Mouse (Mus musculus) limb, embryonic 14.5 days (tissue): ENCODE results near the gene Tst. TPM values are rescaled to one million over a fixed set of nuclear protein-coding genes. Genes with fewer than 3 reads are reported as not detected.

Source experiments
- ATAC-seq: fragments of 200-750 bp; cut with Nextera tagmentation; 2 replicates; pipeline ENCODE4 v1.8.0; 2017; ENCODE audit warnings: low read depth, moderate number of reproducible peaks, moderate TSS enrichment; ENCODE audit not compliant: low FRiP score
- DNase-seq: peaks from one replicate; pipeline ENCODE4 v3.0.0-alpha.2; 2015; ENCODE audit warnings: low spot score
- H3K27ac ChIP-seq: fragments of 300-500 bp; sonication (generic); replicated peaks from 2 replicates; pipeline ENCODE4 v1.5.1; 2014; ENCODE audit warnings: low read depth, mild to moderate bottlenecking, low read length, moderate library complexity, mixed read lengths
- H3K27me3 ChIP-seq: fragments of 300-500 bp; sonication (generic); 2 replicates; pipeline ENCODE4 v1.6.1; 2014; ENCODE audit warnings: low read length, mixed read lengths; ENCODE audit not compliant: control insufficient read depth, insufficient read depth
- H3K36me3 ChIP-seq: fragments of 300-500 bp; sonication (generic); 2 replicates; pipeline ENCODE4 v1.6.1; 2014; ENCODE audit warnings: mild to moderate bottlenecking, low read length, moderate library complexity, mixed read lengths; ENCODE audit not compliant: control insufficient read depth, insufficient read depth
- H3K4me1 ChIP-seq: fragments of 300-500 bp; sonication (generic); 2 replicates; pipeline ENCODE4 v1.6.1; 2014; ENCODE audit warnings: antibody characterized with exemption, low read length, mixed read lengths; ENCODE audit not compliant: control insufficient read depth, insufficient read depth
- H3K4me2 ChIP-seq: fragments of 300-500 bp; sonication (generic); replicated peaks from 2 replicates; pipeline ENCODE4 v1.6.1; 2014; ENCODE audit warnings: low read depth, mild to moderate bottlenecking, low read length, moderate library complexity; ENCODE audit not compliant: severe bottlenecking
- H3K4me3 ChIP-seq: fragments of 300-500 bp; sonication (generic); replicated peaks from 2 replicates; pipeline ENCODE4 v1.5.1; 2014; ENCODE audit warnings: low read length
- H3K9ac ChIP-seq: fragments of 300-500 bp; sonication (generic); 2 replicates; pipeline ENCODE4 v1.6.1; 2014; ENCODE audit warnings: mild to moderate bottlenecking, low read depth, low read length, moderate library complexity; ENCODE audit not compliant: severe bottlenecking
- H3K9me3 ChIP-seq: fragments of 300-500 bp; sonication (generic); 2 replicates; pipeline ENCODE4 v1.6.1; 2016; ENCODE audit warnings: low read length; ENCODE audit not compliant: control insufficient read depth
- POLR2A ChIP-seq: fragments of 200-500 bp; IDR thresholded peaks from 2 replicates; pipeline ENCODE4 v1.8.0; 2012; ENCODE audit warnings: inconsistent platforms, mild to moderate bottlenecking, moderate library complexity, borderline replicate concordance; ENCODE audit not compliant: insufficient read depth, insufficient read length; ENCODE audit errors: extremely low read depth
- whole genome bisulfite sequencing: fragments of 180-500 bp; shearing (Covaris S2); extraction: QIAGEN DNeasy Blood & Tissue Kit; methylation state at CpG from one replicate; pipeline ENCODE4 v1.1.7; 2014; 5-methylcytosine and 5-hydroxymethylcytosine counted together
- polyA plus RNA-seq, 2 experiments: library from polyadenylated mRNA; depleted of rRNA in 1 of 2; stranded (reverse) in 1 of 2; unstranded in 1 of 2; fragments of >200 nt; fragmentation: Nextera tagmentation in 1 of 2; extraction: Ambion mirVana in 1 of 2; gene quantifications; 2 replicates each; pipeline versions ENCODE4 v1.2.1 to v1.2.3; 2012 to 2014

Tst gene
- polyA plus RNA-seq, 2 experiments, result 8.3 to 12.8 TPM

DNA sequence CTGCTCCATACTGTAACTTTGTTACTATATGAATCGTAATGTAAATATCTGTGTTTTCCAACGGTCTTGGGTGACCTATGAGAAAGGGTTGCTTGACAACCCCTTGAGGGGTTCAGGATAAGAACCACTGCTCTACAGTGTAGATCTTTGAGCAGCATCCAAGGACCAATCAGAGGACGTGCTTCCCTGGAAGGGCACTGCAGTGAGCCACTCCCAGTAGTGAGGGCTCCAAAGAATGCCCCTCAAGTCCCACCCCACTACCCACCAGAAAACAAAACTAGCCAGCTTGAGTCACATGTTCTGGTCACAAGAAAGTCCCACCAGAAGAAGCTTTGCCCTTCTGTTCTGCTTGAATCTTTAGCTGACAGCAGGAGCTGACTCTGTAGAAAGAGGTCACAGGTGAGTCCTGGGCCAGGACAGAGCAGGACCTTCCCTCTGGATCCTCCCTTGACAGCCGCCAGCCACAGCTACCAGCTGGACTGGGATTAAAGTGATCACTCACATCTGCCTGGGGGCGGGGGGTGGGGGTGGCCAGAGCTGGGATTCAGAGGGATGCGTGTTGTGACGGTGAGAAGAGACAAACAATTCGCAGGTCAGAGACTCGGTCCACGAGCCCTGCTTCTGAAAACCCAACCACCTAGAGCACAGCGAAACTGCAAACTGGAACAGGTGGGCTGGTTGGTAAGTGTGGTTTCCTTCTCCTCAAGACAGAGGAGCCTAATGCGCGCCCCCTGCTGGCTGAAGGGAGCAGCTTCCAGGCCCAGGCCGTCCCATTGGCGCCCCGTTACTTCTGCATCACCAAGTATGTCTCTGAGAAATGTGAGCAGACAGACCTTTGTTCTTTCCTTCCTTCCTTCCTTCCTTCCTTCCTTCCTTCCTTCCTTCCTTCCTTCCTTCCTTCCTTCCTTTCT is 16.6 kb upstream of the Tst start:
- Histone ChIP-seq H3K27me3 (no peaks in the 10 kb centered on the region), H3K9ac (no peak overlapping the region), H3K4me3 (no peak overlapping the region), H3K4me2 (no peak overlapping the region), H3K27ac (no peak overlapping the region), H3K36me3 (no peaks in the 10 kb centered on the region), H3K4me1 (no peaks in the 10 kb centered on the region), H3K9me3 (no peaks in the 10 kb centered on the region)
- WGBS, result 15% methylated on average over 16 of the region's 16 CpGs
- no peak for TF ChIP-seq POLR2A
- DNase-seq, result peak; percentile 78
- ATAC-seq, result no peak; the same call in 1 of the 2 replicates

DNA sequence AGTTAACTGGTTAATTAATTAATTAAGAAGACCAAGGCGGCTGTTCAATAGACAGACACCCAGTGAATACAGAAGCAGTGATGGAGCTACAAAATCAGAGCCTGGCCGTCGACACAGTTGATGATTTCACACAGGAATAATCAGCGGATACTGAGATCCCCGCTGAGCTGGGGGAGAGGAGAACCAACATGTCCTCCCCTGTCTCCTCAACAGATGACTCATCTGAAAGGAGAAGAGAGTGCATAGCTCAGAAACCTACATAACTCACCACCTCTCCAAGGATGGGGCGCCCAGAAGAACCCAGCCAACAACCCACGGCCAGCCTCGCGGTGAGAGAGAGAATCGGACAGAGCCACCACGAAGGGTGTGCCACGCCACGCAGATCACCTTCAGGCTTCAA is 14.7 kb upstream of the Tst start:
- H3K27ac ChIP-seq, result no peak overlapping the region
- H3K4me2 ChIP-seq, result no peak overlapping the region
- ATAC-seq (no peak), DNase-seq (no peak)
- TF ChIP-seq POLR2A, result no peak
- H3K27me3 ChIP-seq, result no peaks in the 10 kb centered on the region
- H3K9me3 ChIP-seq, result no peaks in the 10 kb centered on the region
- no peak overlapping the region for H3K4me3 ChIP-seq
- no peaks in the 10 kb centered on the region for H3K36me3 ChIP-seq
- no peak overlapping the region for H3K9ac ChIP-seq
- 79% methylated on average over 13 of the region's 13 CpGs for WGBS
- no peaks in the 10 kb centered on the region for H3K4me1 ChIP-seq

DNA sequence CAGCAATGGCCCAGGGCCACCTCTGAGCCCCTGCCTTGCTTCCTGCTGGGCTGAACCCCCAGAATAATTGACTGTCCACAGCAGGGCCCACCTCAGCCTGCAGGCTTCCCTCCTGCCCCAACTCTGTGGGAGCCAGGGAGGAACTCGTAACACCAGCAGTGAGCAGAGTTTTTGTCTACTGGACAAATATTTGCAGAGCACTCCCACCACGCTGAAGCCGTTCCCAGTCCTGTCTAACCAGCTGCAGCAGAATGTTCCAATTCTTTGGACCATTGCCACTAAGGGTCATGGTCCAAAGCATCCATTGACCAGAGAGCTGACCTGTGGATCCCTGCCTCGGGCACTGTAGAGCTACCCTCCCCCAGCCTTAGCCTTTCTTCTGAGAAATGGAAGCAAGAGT is 11.2 kb upstream of the Tst start:
- ATAC-seq (no peak), DNase-seq (no peak)
- H3K27me3 ChIP-seq, result no peaks in the 10 kb centered on the region
- H3K27ac ChIP-seq, result no peak overlapping the region
- 42% methylated on average over 4 of the region's 4 CpGs for WGBS
- no peaks in the 10 kb centered on the region for H3K9me3 ChIP-seq
- peaks cover 3% of the 10 kb centered on the region; the same call in 1 of the 2 replicates for H3K36me3 ChIP-seq
- no peak for TF ChIP-seq POLR2A
- no peak overlapping the region for H3K4me3 ChIP-seq
- no peak overlapping the region for H3K4me2 ChIP-seq
- H3K9ac ChIP-seq, result 0 out of 2 replicates have a peak overlapping the region, but pooled peaks have one; percentile 2
- no peaks in the 10 kb centered on the region for H3K4me1 ChIP-seq

DNA sequence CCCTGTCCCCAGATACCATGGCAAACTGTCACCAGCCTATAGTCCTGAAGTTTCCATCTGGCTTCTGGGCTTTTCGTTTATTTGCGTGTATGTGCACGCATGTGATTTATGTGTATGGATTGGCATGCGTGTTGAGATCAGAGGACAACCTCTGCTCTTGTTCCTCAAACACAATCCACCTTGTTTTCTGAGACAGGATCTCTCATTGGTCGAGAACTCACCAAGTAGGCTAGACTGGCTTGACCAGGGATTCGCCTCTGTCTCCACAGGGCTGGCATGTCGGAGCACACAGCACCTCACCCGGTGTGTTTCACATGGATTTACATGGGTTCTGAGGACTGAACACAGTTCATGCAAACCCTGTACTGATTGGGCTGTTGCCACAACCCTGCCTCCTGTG is 8.4 kb upstream of the Tst start:
- H3K4me1 ChIP-seq, result 0 out of 2 replicates have a peak, but pooled peaks cover 6% of the 10 kb centered on the region
- DNase-seq (no peak), ATAC-seq (no peak)
- 88% methylated on average over 8 of the region's 8 CpGs for WGBS
- peaks cover 23% of the 10 kb centered on the region for H3K27me3 ChIP-seq
- no peaks in the 10 kb centered on the region for H3K9me3 ChIP-seq
- no peak overlapping the region for H3K4me2 ChIP-seq
- no peak for TF ChIP-seq POLR2A
- no peak overlapping the region for H3K27ac ChIP-seq
- H3K9ac ChIP-seq, result no peak overlapping the region
- peaks cover 3% of the 10 kb centered on the region; the same call in 1 of the 2 replicates for H3K36me3 ChIP-seq
- no peak overlapping the region for H3K4me3 ChIP-seq

DNA sequence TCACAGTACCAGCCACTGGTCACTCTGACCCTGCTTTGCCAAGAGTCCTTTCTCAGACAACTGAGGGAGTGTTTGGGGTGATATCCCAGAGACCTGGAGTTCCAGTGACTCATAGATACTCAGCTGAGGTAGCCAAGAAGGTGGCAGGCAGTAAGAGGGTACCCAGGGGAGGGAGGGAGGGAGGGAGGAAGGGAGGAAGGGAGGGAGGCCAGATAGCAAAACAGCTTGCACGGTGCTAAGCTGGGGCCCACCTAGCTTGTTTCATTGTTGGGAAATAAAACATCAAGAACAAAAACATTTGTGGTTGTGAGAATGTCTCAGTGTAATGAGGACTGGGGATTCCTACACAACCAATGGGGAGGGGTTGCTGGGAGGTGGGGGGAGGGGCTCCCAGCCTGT is 8.0 kb upstream of the Tst start:
- no peak overlapping the region for H3K27ac ChIP-seq
- no peak overlapping the region for H3K4me3 ChIP-seq
- H3K9ac ChIP-seq, result no peak overlapping the region
- 0 out of 2 replicates have a peak, but pooled peaks cover 6% of the 10 kb centered on the region for H3K4me1 ChIP-seq
- H3K4me2 ChIP-seq, result no peak overlapping the region
- H3K36me3 ChIP-seq, result peaks cover 3% of the 10 kb centered on the region; the same call in 1 of the 2 replicates
- ATAC-seq (no peak), DNase-seq (no peak)
- TF ChIP-seq POLR2A, result no peak
- H3K9me3 ChIP-seq, result no peaks in the 10 kb centered on the region
- 60% methylated on average over 1 of the region's 1 CpGs for WGBS
- peaks cover 27% of the 10 kb centered on the region for H3K27me3 ChIP-seq
